Mouse (Mus musculus): ENCODE measurements around the gene Fanca. TPM values are rescaled to one million over a fixed set of nuclear protein-coding genes. Genes with fewer than 3 reads are reported as not detected.

Fanca gene
- total and polyA plus RNA-seq, 3 experiments, result 21.9 to 57.8 (median 39.2) TPM

DNA sequence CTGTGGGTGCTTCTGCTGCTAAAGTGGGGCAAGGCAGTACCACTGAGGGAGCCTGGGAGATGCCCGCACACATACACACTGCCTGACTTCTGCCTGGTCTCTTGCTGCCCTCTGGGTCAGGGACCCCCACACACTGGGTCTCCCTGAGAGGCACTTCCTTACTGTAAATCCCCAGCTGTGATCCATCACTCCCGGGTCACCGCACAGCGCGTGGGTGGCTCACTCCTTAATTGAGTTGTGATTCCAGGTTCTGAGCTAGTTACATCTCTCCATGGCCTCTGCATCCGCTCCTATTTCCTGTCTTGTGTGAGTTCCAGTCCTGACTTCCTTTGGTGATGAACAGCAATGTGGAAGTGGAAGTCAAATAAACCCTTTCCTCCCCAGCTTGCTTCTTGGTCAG, 12.3 kb upstream of the Fanca start:
- in situ Hi-C loops (cut with MboI; ENCODE audit: low pct_ligation_motif_present, low pct_unique_long_range_greater_than_20kb, low sequenced_read_pairs), result no loop called here
- Histone ChIP-seq H3K79me2 (replicated peaks; ENCODE audit: control insufficient read depth, extremely low read depth, insufficient read depth, poor library complexity, severe bottlenecking) (no peaks in the 10 kb centered on the region), H3K27me3 (replicated peaks) (peaks cover 51% of the 10 kb centered on the region), H3K27ac (ENCODE audit: insufficient read depth, low read depth) (no peak overlapping the region), H3K4me3 (replicated peaks in 1 of 3; ENCODE audit: low read depth in 2 of 3, low read length in 2 of 3, poor library complexity in 1 of 3) (no peak overlapping the region), H3K4me1 (ENCODE audit: control insufficient read depth in 1 of 2, insufficient read depth in 2 of 2) (peaks cover 8 to 33% of the 10 kb centered on the region in 2 experiments), H3K36me3 (replicated peaks in 1 of 2; ENCODE audit: control insufficient read depth in 1 of 2, insufficient read depth in 1 of 2, low read length in 1 of 2) (no peaks in the 10 kb centered on the region), H3K4me2 (ENCODE audit: insufficient read depth, low read depth, poor library complexity, severe bottlenecking) (no peak overlapping the region), H3K9me3 (replicated peaks; ENCODE audit: low read length) (no peaks in the 10 kb centered on the region), H3K9ac (ENCODE audit: insufficient read depth, low read depth) (no peak overlapping the region)
- TF ChIP-seq CHD1 (IDR thresholded peaks at IDR 0.05; ENCODE audit: low read depth, low read length), result no peak
- TF ChIP-seq IRF4 (IDR thresholded peaks at IDR 0.05; ENCODE audit: low read depth, low read length), result no peak
- no peak for TF ChIP-seq ZKSCAN1 (IDR thresholded peaks at IDR 0.05; ENCODE audit: borderline replicate concordance, low read depth, low read length)
- TF ChIP-seq GABPA (IDR thresholded peaks at IDR 0.05; ENCODE audit: insufficient replicate concordance, low read depth, low read length), result no peak
- TF ChIP-seq MEF2A (IDR thresholded peaks at IDR 0.05; ENCODE audit: borderline replicate concordance, low read depth, low read length), result no peak
- DNase-seq (ENCODE audit: extremely low read depth), result no peak
- dilution Hi-C loops (cut with MboI; ENCODE audit: extremely low pct_ligation_motif_present, extremely low pct_unique_long_range_greater_than_20kb, low sequenced_read_pairs), result no loop called here

DNA sequence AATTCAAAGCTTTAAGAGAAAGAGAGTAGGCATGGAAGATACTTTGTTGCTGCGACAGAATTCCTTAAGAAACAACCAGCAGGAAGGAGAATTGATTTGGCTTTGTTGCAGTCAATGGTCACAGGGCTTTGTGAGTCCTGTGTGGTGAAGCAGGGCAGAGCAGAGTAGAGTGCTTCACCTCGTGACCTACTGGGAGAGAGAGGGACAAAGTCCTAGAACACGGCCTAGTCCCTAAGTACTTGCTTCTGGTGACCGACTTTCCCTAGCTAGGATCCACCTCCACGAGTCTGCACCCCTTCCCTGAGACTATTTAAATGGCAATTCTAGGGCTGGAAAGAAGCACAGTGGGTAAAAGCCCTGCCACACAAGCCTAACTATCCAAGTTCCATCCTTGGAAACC, 11.6 kb upstream of the Fanca start:
- Histone ChIP-seq H3K4me2 (ENCODE audit: insufficient read depth, low read depth, poor library complexity, severe bottlenecking) (no peak overlapping the region), H3K27ac (ENCODE audit: insufficient read depth, low read depth) (no peak overlapping the region), H3K79me2 (replicated peaks; ENCODE audit: control insufficient read depth, extremely low read depth, insufficient read depth, poor library complexity, severe bottlenecking) (no peaks in the 10 kb centered on the region), H3K4me3 (replicated peaks in 1 of 3; ENCODE audit: low read depth in 2 of 3, low read length in 2 of 3, poor library complexity in 1 of 3) (no peak overlapping the region), H3K27me3 (replicated peaks) (peaks cover 55% of the 10 kb centered on the region), H3K9ac (ENCODE audit: insufficient read depth, low read depth) (no peak overlapping the region), H3K36me3 (replicated peaks in 1 of 2; ENCODE audit: control insufficient read depth in 1 of 2, insufficient read depth in 1 of 2, low read length in 1 of 2) (no peaks in the 10 kb centered on the region), H3K9me3 (replicated peaks; ENCODE audit: low read length) (no peaks in the 10 kb centered on the region), H3K4me1 (ENCODE audit: control insufficient read depth in 1 of 2, insufficient read depth in 2 of 2) (peaks cover 8 to 33% of the 10 kb centered on the region in 2 experiments)
- dilution Hi-C loops (cut with MboI; ENCODE audit: extremely low pct_ligation_motif_present, extremely low pct_unique_long_range_greater_than_20kb, low sequenced_read_pairs), result no loop called here
- TF ChIP-seq HCFC1 (IDR thresholded peaks at IDR 0.05; ENCODE audit: low read depth, low read length), result no peak
- TF ChIP-seq KAT2A (IDR thresholded peaks at IDR 0.05; ENCODE audit: insufficient replicate concordance, low read length), result no peak
- TF ChIP-seq MXI1 (IDR thresholded peaks at IDR 0.05; ENCODE audit: low read depth, low read length), result no peak
- no peak for TF ChIP-seq SIN3A (IDR thresholded peaks at IDR 0.05; ENCODE audit: low read length)
- TF ChIP-seq MAZ (IDR thresholded peaks at IDR 0.05; ENCODE audit: low read depth, low read length), result no peak
- no peak for TF ChIP-seq JUN (IDR thresholded peaks at IDR 0.05; ENCODE audit: insufficient read depth, low read depth, low read length)
- no peak for TF ChIP-seq ETS1 (conservative IDR thresholded peaks at IDR 0.05; ENCODE audit: low read depth, low read length)
- TF ChIP-seq TBP (conservative IDR thresholded peaks at IDR 0.05; ENCODE audit: low read depth, low read length), result no peak
- no peak for TF ChIP-seq USF1 (IDR thresholded peaks at IDR 0.05; ENCODE audit: low read depth, low read length)
- no peak for TF ChIP-seq CHD1 (IDR thresholded peaks at IDR 0.05; ENCODE audit: low read depth, low read length)
- no peak for TF ChIP-seq MAX (IDR thresholded peaks at IDR 0.05; ENCODE audit: low read length)
- DNase-seq (ENCODE audit: extremely low read depth), result no peak
- in situ Hi-C loops (cut with MboI; ENCODE audit: low pct_ligation_motif_present, low pct_unique_long_range_greater_than_20kb, low sequenced_read_pairs), result loop anchor here (5.0 kb wide), 1 partner anchor 32 kb away; no protein-coding TSS in a partner anchor
